Mouse (Mus musculus): Measurements from ENCODE around the gene Tpm4. TPM values are rescaled to one million over a fixed set of nuclear protein-coding genes. Genes with fewer than 3 reads are reported as not detected.

Tpm4 gene
- polyA plus RNA-seq, 1 experiment: not detected

DNA sequence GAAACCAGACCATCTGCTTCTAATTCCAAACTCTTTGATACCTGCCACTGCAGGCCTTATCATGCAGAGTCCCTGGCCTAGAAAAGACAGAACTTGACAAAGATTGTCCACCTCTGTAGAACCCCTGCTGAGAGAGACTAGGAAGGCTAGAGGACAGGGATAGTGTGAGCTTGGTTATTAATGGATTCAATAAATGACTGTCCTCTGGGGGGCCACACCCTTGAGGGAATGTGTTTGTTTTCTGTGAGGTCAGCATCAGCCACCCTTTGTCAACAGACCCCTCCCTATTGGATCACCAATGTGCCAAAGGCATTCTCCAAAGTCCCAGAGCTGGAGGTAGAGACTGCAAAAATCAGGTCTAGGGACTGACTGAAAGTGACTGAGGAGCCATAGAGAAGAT, 57.3 kb downstream of the Tpm4 start:
- no peak overlapping the region for H3K4me3 ChIP-seq (ENCODE audit: insufficient read depth, low read depth, low read length)
- H3K27ac ChIP-seq (ENCODE audit: insufficient read depth, low read depth, low read length): no peak overlapping the region
- TF ChIP-seq POLR2A (IDR thresholded peaks at IDR 0.05; ENCODE audit: insufficient read depth, low read depth, low read length): no peak
- no peak for TF ChIP-seq CTCF (IDR thresholded peaks at IDR 0.05; ENCODE audit: insufficient read depth, low read depth, low read length)
- no peaks in the 10 kb centered on the region for H3K4me1 ChIP-seq (ENCODE audit: control insufficient read depth, insufficient read depth, low read length)

GRCm38 (mm10) chr8:72197997-72198396, 63.2 kb downstream of the Tpm4 start:
- no peaks in the 10 kb centered on the region for H3K4me1 ChIP-seq (ENCODE audit: control insufficient read depth, insufficient read depth, low read length)
- no peak overlapping the region for H3K4me3 ChIP-seq (ENCODE audit: insufficient read depth, low read depth, low read length)
- 68% methylated on average over 8 of the region's 8 CpGs for WGBS
- TF ChIP-seq CTCF (IDR thresholded peaks at IDR 0.05; ENCODE audit: insufficient read depth, low read depth, low read length) (no peak), POLR2A (IDR thresholded peaks at IDR 0.05; ENCODE audit: insufficient read depth, low read depth, low read length) (no peak)
- H3K27ac ChIP-seq (ENCODE audit: insufficient read depth, low read depth, low read length): no peak overlapping the region

Other genes with a start within 250 kb of the Tpm4 start
- not detected in 2 replicates for gene Zfp882, start 226.4 kb upstream of the Tpm4 start, polyA plus RNA-seq (2012; ENCODE audit: insufficient read depth, insufficient read length, low replicate concordance, missing spikeins)
- not detected in 2 replicates for gene Zfp617, start 226.3 kb upstream of the Tpm4 start, polyA plus RNA-seq (2012; ENCODE audit: insufficient read depth, insufficient read length, low replicate concordance, missing spikeins)
- not detected in 2 replicates for gene Zfp961, start 183.9 kb upstream of the Tpm4 start, polyA plus RNA-seq (2012; ENCODE audit: insufficient read depth, insufficient read length, low replicate concordance, missing spikeins)
- not detected in 2 replicates for gene Cyp4f18, start 125.3 kb upstream of the Tpm4 start, polyA plus RNA-seq (2012; ENCODE audit: insufficient read depth, insufficient read length, low replicate concordance, missing spikeins)
- not detected in 2 replicates for gene Olfr372, start 93.8 kb upstream of the Tpm4 start, polyA plus RNA-seq (2012; ENCODE audit: insufficient read depth, insufficient read length, low replicate concordance, missing spikeins)
- gene Olfr373, start 51.8 kb upstream of the Tpm4 start, polyA plus RNA-seq (2012; ENCODE audit: insufficient read depth, insufficient read length, low replicate concordance, missing spikeins): not detected in 2 replicates
- not detected in 2 replicates for gene Olfr374, start 27.9 kb upstream of the Tpm4 start, polyA plus RNA-seq (2012; ENCODE audit: insufficient read depth, insufficient read length, low replicate concordance, missing spikeins)
- gene Rab8a, start 26.2 kb downstream of the Tpm4 start, polyA plus RNA-seq (2012; ENCODE audit: insufficient read depth, insufficient read length, low replicate concordance, missing spikeins): not detected in 2 replicates
- gene Hsh2d, start 54.7 kb downstream of the Tpm4 start, polyA plus RNA-seq (2012; ENCODE audit: insufficient read depth, insufficient read length, low replicate concordance, missing spikeins): not detected in 2 replicates
- gene Cib3, start 77.9 kb downstream of the Tpm4 start, polyA plus RNA-seq (2012; ENCODE audit: insufficient read depth, insufficient read length, low replicate concordance, missing spikeins): not detected in 2 replicates
- gene Gm11034, start 78.7 kb downstream of the Tpm4 start, polyA plus RNA-seq (2012; ENCODE audit: insufficient read depth, insufficient read length, low replicate concordance, missing spikeins): not detected in 2 replicates
- gene Fam32a, start 84.8 kb downstream of the Tpm4 start, polyA plus RNA-seq (2012; ENCODE audit: insufficient read depth, insufficient read length, low replicate concordance, missing spikeins): 119 TPM in 1 of 2 replicates, not detected in the other
- gene Ap1m1, start 105.0 kb downstream of the Tpm4 start, polyA plus RNA-seq (2012; ENCODE audit: insufficient read depth, insufficient read length, low replicate concordance, missing spikeins): not detected in 2 replicates
- gene Gm10282, start 170.3 kb downstream of the Tpm4 start, polyA plus RNA-seq (2012; ENCODE audit: insufficient read depth, insufficient read length, low replicate concordance, missing spikeins): 407 TPM in 1 of 2 replicates, not detected in the other
- gene Klf2, start 184.1 kb downstream of the Tpm4 start, polyA plus RNA-seq (2012; ENCODE audit: insufficient read depth, insufficient read length, low replicate concordance, missing spikeins): not detected in 2 replicates

Data from olfactory bulb, adult 2 months (tissue).